ENCODE assay signal across 8 mouse cellular contexts in genomic region chr13:54503278-54503603, GRCm38 (mm10). TPM values are rescaled to one million over a fixed set of nuclear protein-coding genes. Genes with fewer than 3 reads are reported as not detected.
A peak's percentile ranks its signal among the peaks of the same experiment; 100 is the strongest.
DNase-seq lines count a peak whose midpoint lies in the region; ATAC-seq and TF ChIP-seq lines count a peak whose summit lies in the region.

No protein-coding gene starts in this region.

- TF ChIP-seq CTCF in left cerebral cortex, adult 2 months (IDR thresholded peaks at IDR 0.05) = no peak

- H3K36me3 ChIP-seq in embryonic facial prominence, embryonic 12.5 days = no peaks in the 10 kb centered on the region
- no peaks in the 10 kb centered on the region for H3K36me3 ChIP-seq in intestine, embryonic 16.5 days (ENCODE audit: control insufficient read depth, insufficient read depth, low read length)
- no peaks in the 10 kb centered on the region for H3K36me3 ChIP-seq in neural tube, embryonic 12.5 days

- H3K4me2 ChIP-seq in embryonic facial prominence, embryonic 12.5 days (replicated peaks) = peak overlapping the region; percentile 92
- H3K4me2 ChIP-seq in intestine, embryonic 16.5 days (ENCODE audit: low read depth, low read length) = peak overlapping the region; percentile 97
- peak overlapping the region; percentile 94 for H3K4me2 ChIP-seq in neural tube, embryonic 12.5 days (replicated peaks)

- WGBS in embryonic facial prominence, embryonic 12.5 days = under 1% methylated on average over 14 of the region's 14 CpGs
- 1% methylated on average over 14 of the region's 14 CpGs for WGBS in intestine, embryonic 16.5 days
- 2% methylated on average over 14 of the region's 14 CpGs for WGBS in neural tube, embryonic 12.5 days

- intact Hi-C loops in left cerebral cortex, adult 2 months (cut with DNase I) = no loop called here

- no peak; the same call in 1 of the 2 replicates for ATAC-seq in embryonic facial prominence, embryonic 12.5 days (ENCODE audit: insufficient number of reproducible peaks, insufficient read depth, low FRiP score, low TSS enrichment)
- ATAC-seq in intestine, embryonic 16.5 days = peak; percentile 62
- no peak; the same call in 1 of the 2 replicates for ATAC-seq in neural tube, embryonic 12.5 days (ENCODE audit: low FRiP score, low read depth)

- no peaks in the 10 kb centered on the region for H3K27me3 ChIP-seq in embryonic facial prominence, embryonic 12.5 days
- H3K27me3 ChIP-seq in intestine, embryonic 16.5 days (replicated peaks; ENCODE audit: control insufficient read depth, insufficient read depth, low read length) = no peaks in the 10 kb centered on the region
- no peaks in the 10 kb centered on the region for H3K27me3 ChIP-seq in neural tube, embryonic 12.5 days (replicated peaks)

- H3K4me3 ChIP-seq in left cerebral cortex, adult 2 months = peak overlapping the region; percentile 91
- H3K4me3 ChIP-seq in embryonic facial prominence, embryonic 12.5 days = peak overlapping the region; percentile 86
- peak overlapping the region; percentile 71 for H3K4me3 ChIP-seq in intestine, embryonic 16.5 days (ENCODE audit: low read length)
- peak overlapping the region; percentile 75 for H3K4me3 ChIP-seq in neural tube, embryonic 12.5 days

- DNase-seq in left cerebral cortex, adult 2 months (ENCODE audit: extremely low spot score in 1 of 2, low spot score in 2 of 2) = no peak
- no peak for DNase-seq in left cerebral cortex, adult 9 months (ENCODE audit: low spot score in 2 of 2)
- DNase-seq in adrenal gland, postnatal 4 days (ENCODE audit: low spot score in 2 of 2) = no peak
- no peak for DNase-seq in right cerebral cortex, postnatal 10 days (ENCODE audit: low spot score in 2 of 2)
- DNase-seq in kidney, adult 9 months = no peak

- H3K27ac ChIP-seq in left cerebral cortex, adult 2 months = peak overlapping the region; percentile 32; the same call in 1 of the 2 replicates
- H3K27ac ChIP-seq in embryonic facial prominence, embryonic 12.5 days = no peak overlapping the region
- H3K27ac ChIP-seq in intestine, embryonic 16.5 days (ENCODE audit: low read length) = no peak overlapping the region
- no peak overlapping the region for H3K27ac ChIP-seq in neural tube, embryonic 12.5 days

- H3K4me1 ChIP-seq in embryonic facial prominence, embryonic 12.5 days = peaks cover 15% of the 10 kb centered on the region
- peaks cover 12% of the 10 kb centered on the region for H3K4me1 ChIP-seq in intestine, embryonic 16.5 days (ENCODE audit: control insufficient read depth, insufficient read depth, low read length)
- H3K4me1 ChIP-seq in neural tube, embryonic 12.5 days = peaks cover 8% of the 10 kb centered on the region

- H3K9ac ChIP-seq in embryonic facial prominence, embryonic 12.5 days = peak overlapping the region; percentile 89
- H3K9ac ChIP-seq in intestine, embryonic 16.5 days (ENCODE audit: low read depth, low read length) = peak overlapping the region; percentile 86
- H3K9ac ChIP-seq in neural tube, embryonic 12.5 days = peak overlapping the region; percentile 85

- no peaks in the 10 kb centered on the region for H3K9me3 ChIP-seq in embryonic facial prominence, embryonic 12.5 days
- H3K9me3 ChIP-seq in intestine, embryonic 16.5 days (ENCODE audit: control insufficient read depth, low read length) = no peaks in the 10 kb centered on the region
- H3K9me3 ChIP-seq in neural tube, embryonic 12.5 days = no peaks in the 10 kb centered on the region

RNA-seq across cellular contexts. Expression of gene Simc1, which starts 0.3 kb away (rescaled TPM):
- 10 to 100 TPM; 16.0 TPM for total RNA-seq in left cerebral cortex, adult 2 months (2021)
- 20.2 and 21.1 TPM in 2 replicates for polyA plus RNA-seq in embryonic facial prominence, embryonic 12.5 days (2016; fragmentation: Nextera tagmentation; extraction: Ambion mirVana)
- polyA plus RNA-seq in intestine, embryonic 16.5 days (2015; fragmentation: Nextera tagmentation; extraction: Ambion mirVana) = 5.0 and 5.1 TPM in 2 replicates
- 18.2 and 20.3 TPM in 2 replicates for polyA plus RNA-seq in neural tube, embryonic 12.5 days (2016; fragmentation: Nextera tagmentation; extraction: Ambion mirVana)
- 10 to 100 TPM; 11.7 to 12.5 TPM for total RNA-seq in adrenal gland, postnatal 4 days (2021)

RNA-seq across cellular contexts. Expression of gene Thoc3, which starts 34.6 kb away (rescaled TPM):
- total RNA-seq in left cerebral cortex, adult 2 months (2021) = 10 to 100 TPM; 35.6 to 36.0 TPM
- 142 and 149 TPM in 2 replicates for polyA plus RNA-seq in embryonic facial prominence, embryonic 12.5 days (2016; fragmentation: Nextera tagmentation; extraction: Ambion mirVana)
- polyA plus RNA-seq in intestine, embryonic 16.5 days (2015; fragmentation: Nextera tagmentation; extraction: Ambion mirVana) = 86.3 and 90.6 TPM in 2 replicates
- polyA plus RNA-seq in neural tube, embryonic 12.5 days (2016; fragmentation: Nextera tagmentation; extraction: Ambion mirVana) = 119 and 136 TPM in 2 replicates
- total RNA-seq in adrenal gland, postnatal 4 days (2021) = 10 to 100 TPM; 60.2 to 66.0 TPM
